Mouse (Mus musculus) NIH3T3 (cell line): ENCODE measurements around the gene Trp53i13.

Source experiments
- DNase-seq: peaks from one replicate; pipeline ENCODE4 v3.0.0-alpha.2; 2012; ENCODE audit warnings: low read depth

Gene Trp53i13

GRCm38 (mm10) chr11:77492311-77492871 lies 23.4 kb downstream of the Trp53i13 start:
- DNase-seq = peak; percentile 60

- DNase-seq = peak; percentile 90
Observed at GRCm38 (mm10) chr11:77491502-77492291, 24.1 kb downstream of the Trp53i13 start.

GRCm38 (mm10) chr11:77491123-77491501 lies 24.7 kb downstream of the Trp53i13 start:
- peak; percentile 96 for DNase-seq

GRCm38 (mm10) chr11:77490451-77490850 lies 25.3 kb downstream of the Trp53i13 start:
- no peak for DNase-seq

DNA sequence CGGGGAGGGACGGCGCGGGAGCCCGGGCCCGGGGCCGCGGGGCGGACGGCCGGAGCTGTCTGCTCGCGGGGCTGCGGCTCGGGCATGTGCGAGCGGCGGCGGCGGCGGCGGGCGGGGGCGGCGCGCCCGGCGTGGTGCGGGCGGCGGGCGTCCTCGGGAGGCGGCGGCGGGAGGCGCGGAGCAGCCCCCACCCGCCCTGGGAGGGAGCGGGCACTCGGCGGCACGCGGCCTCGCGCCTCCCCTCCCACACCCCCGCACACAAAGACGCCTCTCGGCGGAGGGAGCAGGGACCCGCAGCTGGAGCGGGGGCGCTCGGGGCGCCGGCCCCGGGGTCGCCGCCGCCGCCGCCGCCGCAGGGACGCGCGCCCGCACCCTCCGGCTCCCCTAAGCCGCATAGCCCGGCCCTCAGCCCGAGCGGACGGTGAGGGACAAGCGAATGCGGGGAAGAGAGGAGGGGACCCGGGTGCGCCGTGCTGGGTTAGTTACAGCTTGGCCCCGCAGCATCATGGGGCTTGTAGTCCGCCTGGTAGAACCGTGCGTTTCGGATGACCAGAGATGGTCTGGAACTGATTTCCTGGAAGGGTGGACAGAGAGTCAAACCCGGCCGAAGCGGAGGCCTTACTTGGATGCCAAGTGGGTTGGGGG lies 26.1 kb downstream of the Trp53i13 start, which contains the start of gene Ankrd13b:
TSS of gene Ankrd13b (minus strand) at position 88 of the 645 bp plus-strand sequence.
- DNase-seq = peak; percentile 82

GRCm38 (mm10) chr11:77488771-77489581 lies 26.8 kb downstream of the Trp53i13 start:
- DNase-seq = peak; percentile 34

DNA sequence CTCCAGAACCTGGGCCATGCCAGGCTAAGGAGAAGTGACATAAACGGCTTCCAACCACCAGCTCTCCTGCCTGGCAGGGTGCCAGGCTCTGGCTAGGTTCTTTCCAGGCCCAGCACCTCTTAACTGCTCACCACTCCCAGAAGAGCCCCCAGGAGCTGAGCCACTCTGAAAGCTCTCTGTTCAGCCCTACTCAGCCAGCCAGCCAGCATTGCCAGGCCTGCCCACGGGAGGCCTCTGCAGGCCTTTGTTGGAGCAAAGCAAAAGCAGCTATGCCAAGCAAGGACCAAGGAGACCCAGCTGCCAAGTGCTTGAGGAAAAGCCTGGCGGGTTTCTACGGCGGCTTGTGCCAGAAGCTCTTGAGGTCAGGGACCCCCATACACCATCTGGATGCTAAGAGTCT lies 29.0 kb downstream of the Trp53i13 start:
- DNase-seq = peak; percentile 60

DNA sequence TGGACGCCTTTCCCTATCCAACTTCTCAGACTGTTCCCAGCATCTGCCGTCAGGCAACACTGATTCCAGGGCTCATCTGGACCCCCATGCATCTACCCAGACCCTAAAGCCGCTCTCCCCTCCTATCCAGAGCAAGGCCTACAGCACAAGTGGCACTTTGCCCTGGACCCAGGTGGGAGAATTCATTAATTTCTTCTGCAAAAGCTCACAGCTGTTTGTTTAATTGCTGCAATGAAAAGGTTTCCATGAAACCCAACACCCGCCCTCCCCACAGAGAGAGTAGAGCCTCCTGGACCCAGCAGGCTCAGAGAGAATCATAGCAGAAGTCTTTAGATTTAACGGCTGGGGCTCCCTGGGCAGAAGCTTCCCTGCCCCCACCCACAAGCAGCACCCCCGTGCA lies 30.6 kb downstream of the Trp53i13 start:
- DNase-seq = no peak

DNA sequence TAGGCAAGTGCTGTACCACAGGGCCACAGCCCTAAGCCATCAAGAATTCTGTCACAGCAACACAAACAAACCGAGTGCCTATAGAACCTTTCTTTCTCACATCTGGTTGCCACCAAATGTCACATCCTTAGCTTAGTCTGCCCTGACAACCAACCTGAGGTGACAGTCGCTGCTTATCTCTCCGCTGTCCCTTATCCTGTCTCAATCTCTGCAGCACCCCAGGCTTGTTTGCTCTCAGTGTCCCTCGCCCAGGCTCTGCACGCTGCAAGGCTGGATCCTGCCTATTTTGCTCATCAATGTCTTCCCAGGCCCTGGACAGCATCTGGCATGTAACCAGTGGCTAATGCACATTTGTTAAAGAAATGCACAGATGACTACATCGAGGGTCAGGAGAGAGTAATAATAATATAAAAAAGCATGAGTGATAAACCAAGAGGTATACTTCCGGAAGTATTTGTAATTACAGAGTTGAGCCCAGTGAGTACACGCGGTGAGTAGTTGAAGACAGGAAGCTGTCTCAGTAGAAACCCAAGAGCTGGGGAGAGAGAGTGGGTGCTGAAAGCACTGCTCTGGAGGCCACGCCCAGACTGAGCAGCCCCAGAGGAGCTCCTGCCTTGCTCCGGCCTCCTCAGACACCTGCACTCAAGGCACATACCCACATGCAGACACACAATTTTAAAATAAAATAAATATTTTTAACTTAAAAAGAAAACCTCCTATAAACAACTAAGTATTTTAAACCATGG lies 32.1 kb downstream of the Trp53i13 start:
- no peak for DNase-seq

DNA sequence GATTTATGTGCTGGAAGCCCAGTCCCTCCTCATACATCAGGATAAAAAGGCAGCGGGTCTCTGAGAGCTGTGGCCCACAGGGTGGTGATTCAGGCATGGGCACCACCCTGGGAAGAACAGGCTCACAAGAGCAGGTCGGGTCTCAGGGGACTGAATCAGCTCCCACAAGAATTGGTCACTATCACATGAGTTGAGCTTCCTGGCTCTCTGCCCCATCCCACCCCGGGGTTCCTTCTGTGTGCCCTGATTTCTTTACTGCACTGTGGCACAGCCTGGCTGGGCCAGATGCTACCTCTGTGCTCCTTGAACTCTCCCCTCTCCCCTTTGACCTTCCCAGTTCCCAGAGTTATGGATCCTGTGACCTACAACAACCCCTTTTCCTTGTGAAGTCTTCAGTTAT lies 32.7 kb downstream of the Trp53i13 start:
- DNase-seq = peak; percentile 53

DNA sequence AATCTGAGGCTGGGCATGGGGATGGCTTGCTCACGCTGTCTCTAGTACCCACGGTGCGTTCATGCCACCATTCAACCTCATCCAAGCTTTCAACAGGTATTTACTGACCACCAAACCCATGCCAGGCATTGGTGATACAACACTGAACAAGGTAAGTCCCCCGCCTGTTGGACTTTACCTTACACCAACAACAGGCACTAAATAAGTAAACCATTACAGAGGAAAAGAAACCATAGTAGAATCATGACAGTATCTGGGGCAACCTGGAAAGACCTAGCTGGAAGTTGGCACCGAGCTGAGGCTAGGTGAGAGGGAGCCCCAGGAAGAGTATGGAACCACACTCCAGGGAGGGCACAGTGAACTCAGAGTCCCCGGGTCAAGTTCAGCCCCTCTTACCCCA lies 38.9 kb downstream of the Trp53i13 start:
- DNase-seq = no peak

GRCm38 (mm10) chr11:77476216-77476615 lies 39.6 kb downstream of the Trp53i13 start:
- no peak for DNase-seq

- no peak for DNase-seq
Observed at GRCm38 (mm10) chr11:77472775-77473174, 43.0 kb downstream of the Trp53i13 start.

GRCm38 (mm10) chr11:77471407-77471806 lies 44.4 kb downstream of the Trp53i13 start:
- DNase-seq = no peak

DNA sequence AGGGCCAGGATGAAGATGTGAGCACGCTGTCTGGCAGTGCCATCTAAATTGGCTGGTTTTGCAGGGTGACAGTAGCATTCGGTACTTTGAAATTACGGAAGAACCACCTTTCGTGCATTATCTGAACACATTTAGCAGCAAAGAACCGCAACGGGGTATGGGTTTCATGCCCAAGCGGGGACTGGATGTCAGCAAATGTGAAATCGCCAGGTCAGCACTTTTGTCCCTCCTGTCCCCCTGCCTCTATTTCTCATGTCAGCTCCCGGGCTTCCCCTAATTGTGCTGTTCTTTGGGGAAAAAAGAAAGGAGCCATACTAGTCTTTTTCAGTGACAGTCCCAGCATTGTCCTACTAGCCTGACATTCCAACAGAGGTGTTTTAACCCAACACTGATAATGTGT lies 47.4 kb downstream of the Trp53i13 start:
- DNase-seq = no peak

DNA sequence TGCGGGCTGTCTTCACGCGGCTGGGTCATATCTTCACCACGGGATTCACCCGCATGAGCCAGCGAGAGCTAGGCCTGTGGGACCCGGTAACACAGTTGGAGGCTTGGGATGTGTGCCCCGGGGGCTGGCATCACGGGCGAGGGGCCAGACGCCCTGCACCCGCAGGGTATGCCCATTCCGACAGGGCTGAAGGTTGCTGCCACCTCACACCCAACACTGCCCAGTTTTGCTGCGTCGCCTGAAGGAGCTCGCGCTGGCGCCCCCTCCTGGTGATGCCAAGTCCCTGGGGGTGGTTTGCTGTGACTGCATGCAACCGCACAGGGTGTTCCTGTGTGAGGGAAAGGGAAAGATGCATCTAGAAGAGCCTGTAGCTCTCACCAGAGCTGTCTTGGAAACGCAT lies 48.0 kb downstream of the Trp53i13 start:
- DNase-seq = peak; percentile 54

- peak; percentile 48 for DNase-seq
Observed at GRCm38 (mm10) chr11:77467157-77467556, 48.6 kb downstream of the Trp53i13 start.

DNA sequence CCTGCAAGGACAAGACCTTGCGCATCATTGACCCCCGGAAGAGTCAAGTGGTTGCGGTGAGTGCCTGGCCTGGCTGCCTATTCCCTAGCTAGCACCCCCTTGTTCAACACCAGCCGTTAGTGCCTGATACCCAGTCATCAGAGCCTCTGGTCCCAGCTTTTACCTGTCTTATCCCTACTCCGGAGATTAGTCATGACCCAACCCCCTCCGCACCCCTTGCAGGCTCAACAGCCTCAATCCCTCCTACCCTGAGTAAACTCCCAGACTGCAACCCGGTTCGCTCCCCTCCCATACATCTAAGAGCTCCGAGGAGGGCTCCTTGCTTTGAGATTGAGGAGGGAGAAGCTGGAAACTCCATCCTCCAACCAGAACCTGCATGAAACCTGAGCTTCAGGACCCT lies 49.2 kb downstream of the Trp53i13 start:
- DNase-seq = no peak

DNA sequence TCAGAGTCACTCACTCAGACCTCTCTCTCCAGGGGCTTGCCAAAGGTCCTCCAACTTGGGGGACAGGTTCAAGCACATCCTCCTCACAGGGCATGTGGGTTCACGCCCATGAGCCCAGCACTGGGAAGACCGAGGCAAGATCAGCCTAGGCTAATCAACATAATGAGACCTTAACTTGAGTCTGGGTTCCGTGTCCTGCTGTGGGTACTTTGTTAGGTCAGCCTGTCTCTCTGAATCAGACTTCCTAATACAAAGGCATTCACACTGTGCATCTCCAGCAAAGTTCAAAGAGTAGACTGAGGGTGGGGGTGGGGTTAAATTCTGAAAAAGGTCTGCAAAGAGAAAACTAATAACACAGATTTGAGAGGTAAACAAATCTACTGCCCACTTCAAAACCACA lies 50.7 kb downstream of the Trp53i13 start:
- no peak for DNase-seq

GRCm38 (mm10) chr11:77464684-77465083 lies 51.1 kb downstream of the Trp53i13 start:
- peak; percentile 51 for DNase-seq

DNA sequence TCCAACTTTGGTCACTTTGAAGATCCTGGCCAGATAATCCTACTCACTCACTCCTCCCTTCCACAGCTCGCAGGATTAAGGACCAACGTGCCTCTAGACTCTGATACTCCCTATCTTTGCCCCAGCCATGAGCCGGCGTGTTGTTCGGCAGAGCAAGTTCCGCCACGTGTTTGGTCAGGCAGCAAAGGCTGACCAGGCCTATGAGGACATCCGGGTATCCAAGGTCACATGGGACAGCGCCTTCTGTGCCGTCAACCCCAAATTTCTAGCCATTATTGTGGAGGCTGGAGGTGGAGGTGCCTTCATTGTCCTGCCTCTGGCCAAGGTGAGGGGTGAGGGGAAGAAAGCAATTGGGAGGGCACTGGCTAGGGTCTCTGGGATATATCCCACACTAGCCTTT lies 52.0 kb downstream of the Trp53i13 start:
- DNase-seq = no peak

DNA sequence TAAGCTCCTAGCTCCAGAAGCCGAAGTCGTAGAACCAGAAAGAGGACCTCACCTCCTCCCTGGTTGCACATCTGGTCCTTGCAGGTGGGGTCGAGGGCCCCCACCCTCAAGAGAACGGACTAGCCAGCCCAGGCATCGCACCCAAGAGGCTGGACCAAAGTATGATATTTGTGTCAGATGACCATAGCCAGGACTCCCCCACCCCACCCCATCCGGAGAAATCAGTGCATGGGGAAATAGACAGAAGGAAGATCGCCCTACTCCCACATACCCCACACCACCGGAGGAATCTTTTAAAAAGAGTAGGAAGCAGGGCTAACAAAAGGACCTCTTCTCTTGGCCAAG lies 52.7 kb downstream of the Trp53i13 start:
- DNase-seq = no peak
